Mouse (Mus musculus) heart, adult 2 months (tissue): ENCODE measurements at regions not wholly inside any gene's neighbourhood (a gene's known extent, or its start where the extent isn't known, plus 50 kb on each side); places are given as distances from the start of the nearest gene placed in this dataset.

ENCODE experiments used
- CTCF ChIP-seq: fragments of 200-600 bp; IDR thresholded peaks from 2 replicates; pipeline ENCODE4 v1.8.1; 2022; ENCODE audit warnings: antibody characterized with exemption, mild to moderate bottlenecking, moderate library complexity
- EP300 ChIP-seq: fragments of 200-500 bp; IDR thresholded peaks from 2 replicates; pipeline ENCODE4 v1.6.1; 2011; ENCODE audit warnings: low read depth, low read length, control low read depth; ENCODE audit not compliant: insufficient read depth
- POLR2A ChIP-seq: fragments of 200-500 bp; IDR thresholded peaks from 2 replicates; pipeline ENCODE4 v1.6.1; 2011; ENCODE audit warnings: mild to moderate bottlenecking, low read depth, low read length, control low read depth; ENCODE audit not compliant: insufficient read depth

- no peak for TF ChIP-seq CTCF
- no peak for TF ChIP-seq POLR2A
- no peak for TF ChIP-seq EP300
These were observed 493.7 kb upstream of the Pcdh17 start for GRCm38 (mm10) chr14:83949696-83950095.
